Mouse (Mus musculus): Measurements from ENCODE around the gene Tdg.

Gene Tdg

DNA sequence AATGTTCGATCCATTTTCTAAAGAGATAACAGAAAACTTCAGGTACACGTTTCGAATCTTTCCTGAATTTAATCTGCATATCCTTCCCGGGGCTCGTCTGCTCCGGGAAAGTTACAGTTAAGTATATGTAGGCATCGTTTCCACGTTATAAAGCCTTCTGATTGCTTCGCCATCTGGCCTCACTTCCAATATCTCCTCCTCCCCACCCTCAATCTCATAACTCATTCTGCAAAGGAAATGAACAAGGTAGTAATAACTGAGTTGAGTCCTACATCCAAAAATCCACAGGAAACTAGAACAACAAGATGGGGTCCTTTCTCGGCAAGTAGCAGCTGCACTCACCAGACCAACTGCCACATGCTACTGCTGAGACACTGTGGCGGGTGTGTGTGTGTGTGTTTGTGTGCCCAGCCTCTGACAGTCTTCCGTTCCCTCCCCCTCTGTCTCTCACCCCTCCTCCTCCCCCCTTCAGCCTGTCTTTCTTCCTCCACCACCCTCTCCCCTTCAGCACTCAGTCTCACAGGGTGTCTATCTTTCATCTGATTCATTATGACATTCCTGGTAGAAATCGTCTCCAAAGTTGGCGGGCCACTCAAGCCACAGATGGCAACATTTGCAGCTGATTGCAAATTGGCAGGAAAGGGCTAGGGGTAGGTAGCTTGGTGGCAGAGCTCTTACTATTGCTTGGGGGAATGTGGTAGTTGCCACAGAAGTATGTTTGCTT, 32.8 kb downstream of the Tdg start:
- DNase-seq (ENCODE audit: low read depth, low spot score), result no peak

DNA sequence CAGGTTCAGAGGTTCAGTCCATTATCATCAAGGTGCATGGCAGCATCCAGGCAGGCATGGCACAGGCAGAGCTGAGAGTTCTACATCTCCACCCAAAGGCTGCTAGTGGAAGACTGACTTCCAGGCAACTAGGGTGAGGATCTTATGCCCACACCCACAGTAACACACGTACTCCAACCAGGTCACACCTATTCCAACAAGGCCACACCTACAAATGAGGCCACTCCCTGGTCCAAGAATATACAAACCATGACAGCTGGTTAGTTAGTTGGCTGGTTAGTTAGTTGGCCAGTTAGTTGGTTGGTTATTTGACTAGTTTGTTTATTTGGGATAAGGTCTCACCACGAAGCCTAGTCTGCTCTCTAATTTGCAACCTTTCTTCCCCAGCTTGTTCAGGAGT, 33.7 kb downstream of the Tdg start:
- DNase-seq (ENCODE audit: low read depth, low spot score), result no peak

DNA sequence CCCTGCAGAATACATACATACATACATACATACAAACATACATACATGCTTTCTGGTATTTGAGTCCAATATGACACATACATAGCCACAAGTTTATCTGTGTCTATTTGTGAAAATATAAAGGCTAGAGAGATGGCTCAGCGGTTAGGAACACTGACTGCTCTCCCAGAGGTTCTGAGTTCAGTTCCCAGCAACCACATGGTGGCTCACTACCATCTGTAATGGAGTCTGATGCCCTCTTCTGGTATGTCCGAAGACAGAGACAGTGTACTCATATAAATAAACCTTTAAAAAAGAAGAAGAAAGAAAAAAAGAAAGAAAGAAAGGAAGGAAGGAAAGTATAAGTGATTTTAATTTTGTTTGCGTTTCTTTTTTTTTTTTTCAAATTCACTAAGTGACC, 36.3 kb downstream of the Tdg start:
- DNase-seq (ENCODE audit: low read depth, low spot score), result no peak

DNA sequence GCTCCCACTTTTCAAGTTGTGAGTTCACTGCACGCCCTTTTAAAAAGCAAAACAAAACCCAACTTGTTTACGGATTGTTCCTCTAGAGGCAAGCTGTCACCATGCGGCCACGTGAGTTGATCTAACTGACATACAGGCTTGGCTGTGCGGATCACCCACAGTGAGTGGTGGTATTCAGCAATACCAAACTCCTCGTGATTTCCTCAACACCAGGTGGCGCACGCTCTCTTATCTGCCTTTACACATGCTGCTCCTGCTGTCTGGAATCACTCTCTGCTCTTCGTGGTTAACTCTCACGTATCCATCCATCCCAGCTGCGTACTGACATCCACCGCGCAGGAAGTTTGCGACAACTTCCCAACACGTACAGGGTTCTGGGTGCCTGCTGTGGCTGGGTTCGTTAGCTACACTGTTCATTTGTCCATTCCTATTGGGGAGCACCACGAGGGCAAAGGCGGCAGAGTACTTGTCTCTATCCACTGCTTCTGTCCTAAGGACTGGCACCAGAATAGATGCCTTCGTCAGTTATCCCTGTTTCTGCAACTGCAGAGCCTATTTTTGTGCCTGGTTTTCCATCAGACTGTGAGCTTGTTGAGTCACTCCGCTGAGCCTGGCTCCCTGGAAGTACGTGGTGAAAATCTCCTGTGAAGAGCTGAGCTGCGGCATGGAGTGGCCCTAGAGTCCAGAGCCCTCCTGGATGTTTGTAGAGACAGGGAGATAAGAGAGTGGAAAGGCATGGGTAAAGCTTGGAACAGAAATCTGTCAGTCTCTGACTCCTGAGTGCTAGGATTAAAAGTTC, 37.0 kb downstream of the Tdg start:
- peak; percentile 95 for DNase-seq (ENCODE audit: low read depth, low spot score)

DNA sequence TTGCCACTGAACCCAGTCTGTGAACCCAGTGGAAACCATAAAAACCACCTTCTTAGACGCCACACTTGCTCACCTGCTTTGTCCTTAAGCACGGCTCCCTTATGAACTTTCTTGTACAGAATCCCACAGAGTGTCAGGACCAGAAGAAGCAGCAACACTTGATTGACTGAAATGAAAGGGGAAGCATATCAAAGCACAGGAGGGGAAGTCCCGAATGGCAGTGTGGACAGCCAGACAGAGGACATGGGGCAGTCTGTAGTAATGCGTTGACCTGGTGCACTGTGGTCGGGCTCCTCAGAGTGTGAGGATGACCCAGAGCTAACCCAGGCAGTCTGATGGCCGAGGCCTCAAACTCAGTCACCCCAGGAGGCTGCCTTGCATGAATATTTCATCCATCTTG, 40.6 kb downstream of the Tdg start:
- no peak for DNase-seq (ENCODE audit: low read depth, low spot score)

DNA sequence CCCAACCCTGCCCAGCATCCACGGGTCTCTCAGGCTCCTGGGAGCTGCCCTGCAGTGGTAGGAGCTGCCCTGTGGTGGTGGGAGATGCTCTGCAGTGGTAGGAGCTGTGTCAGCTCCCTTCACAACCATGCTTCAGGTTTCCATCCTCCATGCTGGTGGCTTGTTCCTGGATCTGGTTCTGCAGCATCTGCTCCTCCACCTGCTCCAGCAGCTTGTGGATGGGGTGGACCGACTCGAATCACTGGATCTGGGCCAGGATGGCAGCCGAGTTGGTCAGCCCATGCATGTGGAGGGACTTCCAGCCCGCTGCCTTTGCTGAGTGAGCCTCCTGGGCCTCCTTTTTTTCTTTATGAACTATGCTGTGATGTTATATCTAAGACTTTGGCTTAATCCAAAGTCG, 47.3 kb downstream of the Tdg start:
- no peak for DNase-seq (ENCODE audit: low read depth, low spot score)

DNA sequence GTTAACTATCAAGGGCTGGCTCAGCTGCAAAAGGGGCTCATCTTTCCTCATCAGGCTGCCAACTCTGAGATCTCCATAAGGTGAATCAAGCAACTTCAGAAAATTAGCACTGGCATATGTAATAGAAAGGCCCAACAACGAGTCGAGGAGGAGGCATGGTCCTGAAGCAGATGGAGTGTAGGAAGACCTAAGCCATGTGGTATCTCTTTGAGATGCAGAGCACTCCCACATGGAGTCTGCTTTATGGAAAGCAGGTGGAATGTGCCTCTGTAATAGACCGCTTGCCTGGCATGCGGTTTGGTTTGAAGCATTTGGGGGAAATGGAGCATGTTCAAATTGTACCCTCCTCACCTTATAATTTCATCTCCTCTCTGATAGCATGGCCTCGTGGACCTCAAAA, 51.1 kb downstream of the Tdg start:
- DNase-seq (ENCODE audit: low read depth, low spot score), result no peak

DNA sequence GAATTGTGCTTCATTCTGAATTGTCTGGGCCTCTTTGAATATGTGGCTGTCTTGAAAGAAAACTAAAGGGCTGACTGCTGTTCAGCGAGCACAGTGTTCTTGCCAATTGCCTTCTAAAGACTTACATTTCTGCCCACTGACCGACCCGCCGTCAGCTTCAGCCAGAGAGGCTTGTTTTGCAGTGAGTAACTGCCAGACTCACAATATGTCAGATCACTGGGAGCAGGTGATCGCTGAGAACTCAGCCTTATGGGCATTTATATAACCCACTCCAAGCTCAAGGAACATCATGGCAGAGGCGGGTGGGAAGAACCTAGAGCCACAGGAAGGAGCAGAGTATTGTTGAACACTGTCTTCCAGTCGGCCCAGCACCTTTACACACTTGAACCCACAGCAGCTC, 52.0 kb downstream of the Tdg start:
- DNase-seq (ENCODE audit: low read depth, low spot score), result no peak

DNA sequence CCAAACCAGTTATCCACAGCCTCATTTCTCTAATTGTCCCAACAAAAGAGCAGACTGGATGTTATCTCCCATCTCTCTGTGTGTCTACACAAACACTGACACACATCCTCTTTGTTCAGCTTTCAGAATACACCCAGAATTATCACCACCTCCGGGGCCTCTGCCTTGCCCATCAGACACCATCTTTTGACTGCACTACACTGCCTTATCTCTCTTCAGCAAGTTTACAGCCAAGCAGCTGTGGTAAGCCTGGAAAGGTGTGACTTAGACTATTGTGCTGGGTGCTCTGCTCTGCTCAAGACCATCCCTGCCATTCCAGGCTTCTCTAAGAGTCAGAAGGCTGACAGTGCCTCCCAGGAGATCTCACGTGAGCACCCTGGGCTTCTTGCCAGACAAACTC, 55.8 kb downstream of the Tdg start:
- DNase-seq (ENCODE audit: low read depth, low spot score), result no peak

DNA sequence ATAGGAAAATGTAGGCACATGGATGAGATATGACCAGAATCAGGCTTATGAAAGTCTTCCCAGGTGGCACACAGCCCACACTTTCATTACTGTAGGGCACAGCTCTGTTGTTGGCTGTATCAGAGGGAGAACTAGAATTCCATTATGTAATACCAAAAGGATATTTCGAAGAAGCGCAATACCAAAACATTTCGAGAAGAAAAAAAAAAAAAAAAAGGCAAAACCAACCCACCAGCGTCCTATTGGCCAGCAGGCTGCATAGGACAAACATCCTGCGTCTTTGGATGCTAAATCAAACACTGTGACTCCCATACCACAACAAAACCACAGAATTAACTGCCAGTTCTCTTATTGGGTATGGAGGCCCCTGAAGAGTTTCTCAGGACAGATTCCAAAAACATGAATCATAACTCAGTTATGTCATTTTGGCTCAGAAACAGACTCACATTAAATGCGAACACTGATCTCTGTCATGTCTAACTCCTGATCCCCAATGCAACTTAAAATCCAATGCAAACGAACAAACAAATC, 60.1 kb downstream of the Tdg start:
- DNase-seq (ENCODE audit: low read depth, low spot score), result no peak

DNA sequence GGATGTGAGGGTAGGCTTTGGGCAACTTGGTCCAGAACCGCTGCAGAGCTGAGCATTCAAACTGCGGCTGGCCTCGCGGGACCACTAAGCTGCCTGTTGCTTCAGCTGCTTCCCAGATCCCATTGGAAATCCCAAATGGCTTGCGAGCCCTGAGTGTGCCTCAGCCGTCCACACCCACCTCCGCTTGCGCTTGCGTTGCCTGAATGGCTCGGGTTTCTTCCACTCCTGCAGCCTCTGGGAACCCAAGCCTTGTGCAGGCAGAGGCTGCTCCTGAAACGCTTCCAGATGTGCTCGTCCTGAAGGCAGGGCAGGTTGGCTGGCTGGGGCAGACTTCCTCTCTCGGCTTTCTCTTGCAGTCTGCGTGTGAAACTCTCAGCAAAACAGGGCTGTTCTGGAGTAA, 60.9 kb downstream of the Tdg start, which contains the start of gene Glt8d2:
Glt8d2 (minus strand) TSS at position 157 of the 400 bp plus-strand sequence.
- DNase-seq (ENCODE audit: low read depth, low spot score), result peak; percentile 68

DNA sequence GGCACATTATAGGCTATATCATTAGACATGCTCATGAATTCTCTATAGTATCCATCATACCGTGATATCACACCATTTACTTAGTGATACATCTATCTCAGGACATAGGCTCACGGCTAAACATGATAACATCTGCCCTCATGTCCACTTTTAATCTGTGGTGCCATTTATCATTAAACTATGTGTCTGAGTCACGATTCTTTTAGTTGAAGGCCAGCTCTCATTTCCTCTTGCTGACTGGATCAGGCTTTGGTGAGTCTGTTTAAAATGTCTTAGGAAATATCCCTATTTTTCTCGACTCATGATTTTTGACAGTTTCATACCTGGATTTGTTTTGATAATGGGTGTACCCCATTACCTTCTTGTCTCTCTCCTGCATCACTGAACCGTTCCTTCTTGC, 66.3 kb downstream of the Tdg start, which contains the start of gene Hcfc2:
Hcfc2 (plus strand) TSS at position 205 of the 400 bp plus-strand sequence.
- no peak for DNase-seq (ENCODE audit: low read depth, low spot score)

DNA sequence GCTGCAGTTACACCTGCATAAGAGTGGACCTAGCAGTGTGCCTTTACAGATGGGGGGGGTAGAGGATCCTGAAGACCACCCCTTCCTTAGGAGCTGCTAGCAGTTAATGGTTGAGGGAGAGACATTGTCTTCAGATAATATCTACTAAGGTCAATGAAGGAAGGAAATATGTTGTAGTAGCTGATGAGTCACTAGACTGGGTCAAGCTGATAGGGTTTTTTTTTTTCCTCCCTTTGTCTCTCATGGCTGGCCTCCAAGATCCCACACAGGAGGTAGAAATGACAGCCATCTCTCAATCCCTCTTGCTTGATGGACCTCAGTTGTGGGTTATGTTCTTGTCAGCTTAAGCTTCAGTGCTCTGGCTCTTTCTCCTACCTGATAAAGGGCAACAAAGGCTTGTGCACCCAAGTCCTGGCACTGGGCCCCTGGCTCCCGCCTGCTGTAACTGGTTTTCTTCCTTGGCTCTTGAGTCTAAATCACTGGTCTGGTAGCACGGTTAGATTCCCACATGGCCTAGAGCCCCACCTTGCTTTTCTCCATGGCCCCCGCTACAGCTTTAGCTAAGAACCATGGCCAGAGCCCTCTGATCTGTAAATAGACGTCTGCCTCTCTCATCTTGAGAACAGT, 66.9 kb downstream of the Tdg start:
- DNase-seq (ENCODE audit: low read depth, low spot score), result no peak

DNA sequence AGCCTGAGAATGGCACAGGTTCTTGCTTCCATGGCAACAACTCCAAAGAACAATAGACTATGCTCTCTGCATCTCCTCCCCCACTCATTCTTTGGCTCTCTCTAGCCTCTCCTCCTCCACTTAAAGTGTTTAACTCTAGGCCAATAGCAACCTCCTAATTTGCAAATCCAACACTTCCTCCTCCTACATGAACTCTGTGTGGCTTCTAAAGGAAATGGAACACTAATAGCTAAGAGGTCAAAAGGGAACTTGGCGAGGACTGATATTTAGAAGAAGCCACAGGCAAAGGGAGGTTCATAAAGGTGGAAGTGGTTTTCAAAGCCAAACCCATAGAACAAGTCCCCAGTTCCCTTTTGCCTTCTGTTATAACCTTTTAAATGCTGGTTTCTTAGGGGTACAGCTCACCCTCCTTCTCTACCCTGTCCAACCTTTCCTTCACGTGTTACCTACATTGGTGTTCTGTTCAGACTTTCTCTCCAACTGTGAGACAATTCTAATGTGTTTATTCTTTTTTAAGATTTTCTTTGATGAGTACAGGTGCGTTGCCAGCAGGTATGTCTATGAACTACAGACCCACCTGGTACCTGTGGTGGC, 67.8 kb downstream of the Tdg start:
- peak; percentile 86 for DNase-seq (ENCODE audit: low read depth, low spot score)

DNA sequence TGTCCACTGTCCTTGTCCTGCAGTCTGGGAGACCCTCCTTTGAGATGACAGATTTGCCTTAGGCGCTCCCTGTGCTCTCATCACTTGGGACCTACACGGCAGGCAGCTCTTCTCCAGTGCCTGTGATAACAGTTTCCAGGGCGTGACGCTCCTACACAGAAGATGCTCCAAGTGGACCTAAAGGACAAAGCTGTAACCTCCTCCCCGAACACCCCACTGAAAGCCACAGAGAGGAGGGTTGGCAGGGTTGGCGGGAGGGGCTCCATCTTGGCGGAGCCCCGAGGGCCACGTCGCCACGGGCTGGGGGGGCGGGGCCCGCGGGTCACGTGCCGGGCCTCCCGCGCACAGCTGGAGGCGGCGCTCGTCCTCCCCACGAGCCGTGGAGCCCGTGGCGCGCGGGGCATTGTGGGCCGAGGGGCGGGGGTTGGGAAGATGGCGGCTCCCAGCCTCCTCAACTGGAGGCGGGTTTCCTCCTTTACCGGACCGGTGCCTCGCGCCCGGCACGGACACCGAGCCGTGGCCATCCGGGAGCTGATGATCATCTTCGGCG, 69.2 kb downstream of the Tdg start:
- DNase-seq (ENCODE audit: low read depth, low spot score), result peak; percentile 79

DNA sequence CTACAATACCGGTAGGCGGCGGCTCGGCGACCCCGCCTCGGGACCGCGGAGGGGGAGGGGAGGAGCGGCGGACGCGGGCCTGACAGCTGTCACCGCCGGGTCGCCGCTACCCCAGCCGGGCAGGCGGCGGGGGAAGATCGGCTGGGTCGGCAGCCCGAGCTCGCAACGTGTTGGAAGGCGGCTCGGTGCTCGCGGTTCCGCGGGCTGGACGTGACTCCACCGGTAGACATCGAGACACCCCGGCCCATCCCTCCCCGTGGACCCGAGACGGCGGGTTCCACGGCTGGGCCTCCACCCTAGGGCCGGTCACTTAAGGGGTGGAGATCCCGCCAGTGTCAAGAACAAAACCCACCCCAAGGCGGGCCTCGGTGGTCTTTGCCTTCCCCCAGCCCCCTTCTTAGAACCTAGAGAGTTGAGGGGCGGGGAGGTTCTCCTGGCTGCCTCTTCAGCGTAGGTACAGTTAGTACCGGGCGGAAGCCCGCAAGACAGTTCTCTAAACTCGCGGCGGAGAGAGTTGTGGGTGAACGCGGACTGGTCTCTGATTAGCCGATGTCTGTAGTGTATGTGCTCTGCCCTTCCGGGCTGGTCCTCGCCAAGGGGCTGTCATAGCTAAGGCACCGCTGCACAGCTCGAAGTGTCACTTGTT, 69.8 kb downstream of the Tdg start:
- DNase-seq (ENCODE audit: low read depth, low spot score), result peak; percentile 43
